Mouse (Mus musculus) spleen, adult 10 weeks (tissue): ENCODE results near the gene Rpl35. TPM values are rescaled to one million over a fixed set of nuclear protein-coding genes. Genes with fewer than 3 reads are reported as not detected.

ENCODE experiments used
- polyA plus RNA-seq: library from polyadenylated mRNA; stranded (reverse); fragments of 350-450 nt; fragmentation: Illumina TruSeq; extraction: RNeasy Lipid Tissue Mini Kit (QIAGEN cat#74804); gene quantifications from one replicate; pipeline ENCODE4 v1.2.3, GENCODE M21; 2015; ENCODE audit warnings: low replicate concordance; ENCODE audit not compliant: insufficient read depth

Gene Rpl35
- polyA plus RNA-seq = 803 TPM

DNA sequence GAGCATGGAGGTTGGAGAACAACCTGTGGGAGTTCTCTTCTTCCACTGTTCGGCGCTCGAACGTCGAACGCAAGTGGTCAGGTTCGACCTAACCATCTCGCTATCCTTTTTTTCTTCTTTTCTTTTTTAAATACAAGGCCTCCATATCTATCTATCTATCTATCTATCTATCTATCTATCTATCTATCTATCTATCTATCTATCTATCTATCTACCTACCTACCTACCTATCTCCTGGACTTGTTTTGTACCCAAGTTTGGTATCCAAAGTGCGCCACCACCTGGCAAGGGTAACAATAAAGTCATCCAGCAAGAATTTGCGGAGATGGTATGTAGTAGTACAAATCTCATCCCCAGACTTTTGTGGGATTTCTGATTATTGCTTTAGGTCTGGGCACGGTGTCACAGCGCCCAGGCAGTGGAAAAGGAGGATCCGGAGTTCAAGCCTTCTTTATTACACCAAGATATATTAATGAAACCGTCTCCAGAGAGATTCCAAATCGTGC is at the start of gene Rpl35:
Gene Rpl35, minus strand, starts transcription at position 51 of the 506 bp plus-strand sequence.

DNA sequence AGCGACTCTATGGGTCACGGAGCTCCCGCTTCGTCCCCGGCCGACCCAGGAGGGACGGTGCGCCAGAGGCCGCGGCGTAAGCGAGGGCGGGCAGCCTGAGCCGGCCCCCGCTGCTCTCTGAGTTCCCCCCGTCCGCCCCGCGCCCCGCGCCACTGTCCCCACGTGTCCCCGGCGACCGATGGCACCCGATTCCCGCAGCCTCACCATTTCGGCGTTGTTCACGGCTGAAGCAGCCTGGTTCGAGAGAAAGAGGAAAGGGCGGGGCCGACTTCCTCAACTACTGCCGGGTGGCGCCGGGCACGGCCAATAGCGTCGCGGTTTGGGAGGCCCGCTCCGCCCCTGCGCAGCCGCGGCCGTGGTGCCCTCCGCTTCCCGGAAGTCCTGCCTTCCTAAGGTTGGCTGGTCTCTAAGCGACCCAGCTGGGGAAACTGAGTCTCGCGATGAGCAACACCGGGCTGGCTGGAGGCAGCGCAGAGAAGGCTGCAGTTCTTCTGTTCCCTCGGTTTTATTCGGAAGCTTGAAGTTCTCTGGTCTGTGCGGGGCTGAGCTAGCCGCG is 466 bp downstream of the Rpl35 start, which contains the start of gene Arpc5l:
Gene Arpc5l, plus strand, starts transcription at position 469 of the 556 bp plus-strand sequence.

DNA sequence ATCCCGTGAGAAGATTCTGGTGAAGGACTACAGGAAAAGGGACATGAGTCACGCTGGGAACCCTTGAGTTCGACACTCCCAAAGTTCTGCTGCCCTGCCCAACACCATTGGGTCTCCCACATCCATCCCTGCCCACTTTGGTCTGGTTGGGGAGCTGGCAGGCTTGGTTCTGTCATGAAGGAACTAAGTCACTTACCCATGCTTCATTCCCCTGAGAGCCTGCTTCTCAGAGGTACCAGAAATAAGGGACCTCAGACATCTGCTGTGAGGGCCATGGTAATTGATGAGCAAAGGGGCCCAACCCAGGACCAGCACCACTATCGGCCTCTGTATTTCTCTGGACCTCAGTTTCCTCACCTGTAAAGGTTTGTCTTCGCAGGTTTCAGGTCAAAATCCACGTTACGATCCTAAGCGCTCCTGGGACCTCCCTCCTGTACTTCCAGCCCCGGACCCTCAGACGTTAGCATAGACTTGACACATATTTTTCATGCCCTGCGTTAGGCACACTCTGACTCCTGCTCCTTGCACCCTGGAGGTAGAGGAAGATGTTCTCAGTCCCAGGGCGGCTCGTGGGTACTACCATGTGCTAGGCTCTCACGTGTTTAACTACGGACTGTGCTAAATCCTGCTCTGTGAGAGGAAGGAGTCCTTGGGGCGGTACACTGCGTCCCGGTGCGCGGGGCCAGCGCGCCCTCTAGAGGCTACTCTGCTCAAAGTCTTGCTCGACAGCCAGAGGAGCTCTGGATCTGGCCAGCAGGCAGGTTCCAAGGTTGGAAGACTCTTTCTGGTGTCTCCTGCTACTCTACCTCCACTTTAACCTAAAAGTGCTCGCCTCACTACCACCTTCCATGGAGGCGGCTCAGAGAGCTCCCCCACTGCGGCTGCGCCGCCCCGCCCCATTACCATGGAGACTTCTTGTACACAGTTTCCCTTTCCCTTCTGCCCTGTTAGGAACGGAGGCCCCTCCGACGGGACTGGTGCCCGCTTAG is 7.7 kb downstream of the Rpl35 start, which contains the start of gene Wdr38:
Gene Wdr38, plus strand, starts transcription at position 91 of the 989 bp plus-strand sequence.

Other genes starting within 250 kb of the Rpl35 start
- 1.5 TPM for gene Nr6a1, start 77.9 kb downstream of the Rpl35 start, polyA plus RNA-seq
- gene Olfml2a, start 73.6 kb downstream of the Rpl35 start, polyA plus RNA-seq = 6.7 TPM
- gene Wdr38, start 8.1 kb downstream of the Rpl35 start, polyA plus RNA-seq = 1.4 TPM
- 273 TPM for gene Arpc5l, start 276 bp downstream of the Rpl35 start, polyA plus RNA-seq
- 53.1 TPM for gene Golga1, start 59.9 kb upstream of the Rpl35 start, polyA plus RNA-seq
- gene Scai, start 185.1 kb upstream of the Rpl35 start, polyA plus RNA-seq = 24.6 TPM
- 101 TPM for gene Ppp6c, start 220.8 kb upstream of the Rpl35 start, polyA plus RNA-seq